In genomic region chr17:44545141-44545813, GRCm38 (mm10) we compare ENCODE assay signal across 18 mouse cellular contexts.
A peak's percentile ranks its signal among the peaks of the same experiment; 100 is the strongest.
DNase-seq lines count a peak whose midpoint lies in the region; ATAC-seq and TF ChIP-seq lines count a peak whose summit lies in the region.
"Had no signal": no experiment of that assay in that cellular context is flagged by ENCODE, and none has a peak within 500 bp of the region (broad histone marks: within the 10 kb centered on the region; RNA-seq: fewer than 3 reads in every experiment).

No protein-coding gene starts in this region.

- no peak for TF ChIP-seq EP300 in CH12.LX (IDR thresholded peaks at IDR 0.05; ENCODE audit: low read length)

- in situ Hi-C loops in CH12.LX (cut with MboI; ENCODE audit: low pct_ligation_motif_present, low pct_unique_long_range_greater_than_20kb, low sequenced_read_pairs), result no loop called here

- no peak overlapping the region for H3K4me3 ChIP-seq in heart, embryonic 15.5 days
- H3K4me3 ChIP-seq in heart, embryonic 10.5 days, result no peak overlapping the region
- no peak overlapping the region for H3K4me3 ChIP-seq in CH12.LX (replicated peaks in 1 of 3; ENCODE audit: low read depth in 2 of 3, low read length in 2 of 3, poor library complexity in 1 of 3)
- H3K4me3 ChIP-seq: forebrain, embryonic 15.5 days; gastrocnemius, adult 2 months; midbrain, embryonic 13.5 days had no signal

- 42% methylated on average over 14 of the region's 14 CpGs for WGBS in heart, embryonic 15.5 days
- WGBS in heart, embryonic 10.5 days, result 47% methylated on average over 14 of the region's 14 CpGs

- TF ChIP-seq RAD21 in CH12.LX (IDR thresholded peaks at IDR 0.05; ENCODE audit: low read depth, low read length), result no peak

- no peak overlapping the region for H3K9ac ChIP-seq in heart, embryonic 15.5 days
- no peak overlapping the region for H3K9ac ChIP-seq in CH12.LX (ENCODE audit: insufficient read depth, low read depth)
- H3K9ac ChIP-seq: forebrain, embryonic 15.5 days; midbrain, embryonic 13.5 days had no signal

- no peaks in the 10 kb centered on the region for H3K9me3 ChIP-seq in heart, embryonic 15.5 days (replicated peaks)
- H3K9me3 ChIP-seq in heart, embryonic 10.5 days, result no peaks in the 10 kb centered on the region
- H3K9me3 ChIP-seq in CH12.LX (replicated peaks; ENCODE audit: low read length), result no peaks in the 10 kb centered on the region
- H3K9me3 ChIP-seq: forebrain, embryonic 15.5 days; midbrain, embryonic 13.5 days had no signal

- dilution Hi-C loops in CH12.LX (cut with MboI; ENCODE audit: extremely low pct_ligation_motif_present, extremely low pct_unique_long_range_greater_than_20kb, low sequenced_read_pairs), result no loop called here

- no peaks in the 10 kb centered on the region for H3K36me3 ChIP-seq in heart, embryonic 15.5 days
- no peaks in the 10 kb centered on the region for H3K36me3 ChIP-seq in heart, embryonic 10.5 days
- H3K36me3 ChIP-seq in CH12.LX (replicated peaks in 1 of 2; ENCODE audit: control insufficient read depth in 1 of 2, insufficient read depth in 1 of 2, low read length in 1 of 2), result no peaks in the 10 kb centered on the region
- H3K36me3 ChIP-seq: forebrain, embryonic 15.5 days; midbrain, embryonic 13.5 days had no signal

- peak overlapping the region; percentile 23; the same call in 1 of the 2 replicates for H3K4me2 ChIP-seq in heart, embryonic 15.5 days
- H3K4me2 ChIP-seq in CH12.LX (ENCODE audit: insufficient read depth, low read depth, poor library complexity, severe bottlenecking), result peak overlapping the region; percentile 22; the same call in 1 of the 2 replicates
- H3K4me2 ChIP-seq: forebrain, embryonic 15.5 days; midbrain, embryonic 13.5 days had no signal

- H3K79me2 ChIP-seq in CH12.LX (replicated peaks; ENCODE audit: control insufficient read depth, extremely low read depth, insufficient read depth, poor library complexity, severe bottlenecking), result no peaks in the 10 kb centered on the region

- TF ChIP-seq POLR2A in CH12.LX (IDR thresholded peaks at IDR 0.05; ENCODE audit: low read depth, low read length), result no peak

- peaks cover 6% of the 10 kb centered on the region; the same call in 1 of the 2 replicates for H3K4me1 ChIP-seq in heart, embryonic 15.5 days (replicated peaks)
- peaks cover 19% of the 10 kb centered on the region for H3K4me1 ChIP-seq in heart, embryonic 10.5 days
- peaks cover 0 to 5% of the 10 kb centered on the region in 2 experiments; a peak in 2 of 4 replicates for H3K4me1 ChIP-seq in CH12.LX (ENCODE audit: control insufficient read depth in 1 of 2, insufficient read depth in 2 of 2)
- H3K4me1 ChIP-seq: forebrain, embryonic 15.5 days; midbrain, embryonic 13.5 days had no signal

- H3K27ac ChIP-seq in heart, embryonic 15.5 days, result no peak overlapping the region
- H3K27ac ChIP-seq in heart, embryonic 10.5 days, result no peak overlapping the region
- H3K27ac ChIP-seq in CH12.LX (ENCODE audit: insufficient read depth, low read depth), result no peak overlapping the region
- H3K27ac ChIP-seq: forebrain, embryonic 15.5 days; gastrocnemius, adult 2 months; hindbrain, postnatal 0 days; midbrain, embryonic 13.5 days had no signal

- no peak for DNase-seq in heart, embryonic 10.5 days (ENCODE audit: low spot score)
- DNase-seq in A20 (ENCODE audit: low read depth, low spot score), result peak; percentile 3
- DNase-seq in CH12.LX (ENCODE audit: extremely low read depth), result no peak
- DNase-seq in spleen, postnatal 14 days (ENCODE audit: low spot score in 2 of 2), result no peak
- no peak for DNase-seq in cerebellum, postnatal 36 days
- DNase-seq: cerebellum, adult 11 months; cerebellum, postnatal 14 days; gastrocnemius, adult 2 months; heart, adult 11 months; kidney, adult 11 months; kidney, postnatal 10 days; lung, postnatal 36 days had no signal

- ATAC-seq in heart, embryonic 15.5 days (replicated peaks; ENCODE audit: insufficient number of reproducible peaks, insufficient read depth, low FRiP score, low read depth), result no peak
- ATAC-seq in megakaryocyte progenitor cell, adult 5-6 weeks (replicated peaks; ENCODE audit: poor library complexity), result peak; percentile 70
- ATAC-seq: CD4-positive, CD25-positive, alpha-beta regulatory T cell, adult 4 months; forebrain, embryonic 15.5 days; hindbrain, postnatal 0 days; midbrain, embryonic 13.5 days had no signal

- peaks cover 14% of the 10 kb centered on the region for H3K27me3 ChIP-seq in heart, embryonic 15.5 days
- H3K27me3 ChIP-seq in heart, embryonic 10.5 days (ENCODE audit: insufficient read depth, poor library complexity, severe bottlenecking), result peaks cover 22% of the 10 kb centered on the region; the same call in 1 of the 2 replicates
- no peaks in the 10 kb centered on the region for H3K27me3 ChIP-seq in CH12.LX (replicated peaks)
- H3K27me3 ChIP-seq: forebrain, embryonic 15.5 days; midbrain, embryonic 13.5 days had no signal

- TF ChIP-seq CTCF in CH12.LX (conservative IDR thresholded peaks at IDR 0.05 in 1 of 2, IDR thresholded peaks at IDR 0.05 in 1 of 2; ENCODE audit: low read depth in 2 of 2, low read length in 2 of 2), result no peak

TF ChIP-seq in CH12.LX, 34 proteins besides CTCF, POLR2A, EP300 and RAD21:
- TF ChIP-seq BHLHE40 (IDR thresholded peaks at IDR 0.05; ENCODE audit: low read depth, low read length), result peak; percentile 65; the same call in 1 of the 2 replicates
- peak; percentile 63 for TF ChIP-seq ZNF384 (IDR thresholded peaks at IDR 0.05; ENCODE audit: low read depth, low read length)
- TF ChIP-seq ELF1 (IDR thresholded peaks at IDR 0.05; ENCODE audit: low read depth, low read length), result no peak
